8 mouse cellular contexts compared by ENCODE assay signal in genomic region chr7:139086195-139087158, GRCm38 (mm10). TPM values are rescaled to one million over a fixed set of nuclear protein-coding genes. Genes with fewer than 3 reads are reported as not detected.
DNase-seq lines count a peak whose midpoint lies in the region; ATAC-seq and TF ChIP-seq lines count a peak whose summit lies in the region.

No protein-coding gene starts in this region.

- 3% methylated on average over 61 of the region's 61 CpGs for WGBS in lung, embryonic 14.5 days
- WGBS in heart, embryonic 13.5 days: 3% methylated on average over 61 of the region's 61 CpGs
- WGBS in limb, embryonic 14.5 days: 3% methylated on average over 49 of the region's 61 CpGs
- WGBS in small intestine, adult 2 months: 7% methylated on average over 61 of the region's 61 CpGs

- H3K4me1 ChIP-seq in lung, embryonic 14.5 days (ENCODE audit: insufficient read depth): no peaks in the 10 kb centered on the region; the same call in 1 of the 2 replicates
- peaks cover 14% of the 10 kb centered on the region for H3K4me1 ChIP-seq in heart, embryonic 13.5 days
- peaks cover 15% of the 10 kb centered on the region for H3K4me1 ChIP-seq in limb, embryonic 14.5 days (ENCODE audit: control insufficient read depth, insufficient read depth, low read length)
- peaks cover 4% of the 10 kb centered on the region; the same call in 1 of the 2 replicates for H3K4me1 ChIP-seq in small intestine, adult 2 months (ENCODE audit: control insufficient read depth, insufficient read depth, insufficient read length, low read length)

- no peak for TF ChIP-seq CTCF in lung, embryonic 14.5 days (IDR thresholded peaks at IDR 0.05; ENCODE audit: low read depth)
- TF ChIP-seq CTCF in small intestine, adult 2 months (IDR thresholded peaks at IDR 0.05; ENCODE audit: extremely low read depth, insufficient read length, insufficient replicate concordance, low read depth, low read length): no peak

- H3K9me3 ChIP-seq in lung, embryonic 14.5 days (ENCODE audit: low read depth, low read length): no peaks in the 10 kb centered on the region
- no peaks in the 10 kb centered on the region for H3K9me3 ChIP-seq in heart, embryonic 13.5 days
- no peaks in the 10 kb centered on the region for H3K9me3 ChIP-seq in limb, embryonic 14.5 days (ENCODE audit: control insufficient read depth, low read length)

- ATAC-seq in lung, embryonic 14.5 days (ENCODE audit: insufficient read depth): peak; percentile 76
- ATAC-seq in heart, embryonic 13.5 days (ENCODE audit: extremely low read depth, insufficient number of reproducible peaks, low FRiP score, low TSS enrichment): no peak
- ATAC-seq in limb, embryonic 14.5 days (ENCODE audit: low FRiP score, low read depth): peak; percentile 56

- peaks cover 23% of the 10 kb centered on the region for H3K27me3 ChIP-seq in lung, embryonic 14.5 days (ENCODE audit: insufficient read depth, low read length)
- peaks cover 91% of the 10 kb centered on the region for H3K27me3 ChIP-seq in heart, embryonic 13.5 days (replicated peaks)
- H3K27me3 ChIP-seq in limb, embryonic 14.5 days (ENCODE audit: control insufficient read depth, insufficient read depth, low read length): peaks cover 17% of the 10 kb centered on the region; the same call in 1 of the 2 replicates
- peaks cover 20% of the 10 kb centered on the region for H3K27me3 ChIP-seq in small intestine, adult 2 months (ENCODE audit: control insufficient read depth, insufficient read depth, low read length)

- H3K4me3 ChIP-seq in lung, embryonic 14.5 days (ENCODE audit: low read depth, low read length): peak overlapping the region; percentile 59
- peak overlapping the region; percentile 60 for H3K4me3 ChIP-seq in heart, embryonic 13.5 days
- peak overlapping the region; percentile 57 for H3K4me3 ChIP-seq in limb, embryonic 14.5 days (replicated peaks; ENCODE audit: low read length)
- peak overlapping the region; percentile 55 for H3K4me3 ChIP-seq in small intestine, adult 2 months (ENCODE audit: low read depth, low read length)

- no peak overlapping the region for H3K27ac ChIP-seq in lung, embryonic 14.5 days (ENCODE audit: low read depth)
- no peak overlapping the region; the same call in 1 of the 2 replicates for H3K27ac ChIP-seq in heart, embryonic 13.5 days (replicated peaks)
- H3K27ac ChIP-seq in limb, embryonic 14.5 days (replicated peaks; ENCODE audit: low read depth, low read length): no peak overlapping the region
- no peak overlapping the region for H3K27ac ChIP-seq in small intestine, adult 2 months (ENCODE audit: insufficient read depth, low read depth, low read length)

- peak overlapping the region; percentile 57 for H3K9ac ChIP-seq in lung, embryonic 14.5 days
- H3K9ac ChIP-seq in heart, embryonic 13.5 days: peak overlapping the region; percentile 73
- H3K9ac ChIP-seq in limb, embryonic 14.5 days (ENCODE audit: low read depth, low read length, severe bottlenecking): peak overlapping the region; percentile 77

- no peaks in the 10 kb centered on the region for H3K36me3 ChIP-seq in lung, embryonic 14.5 days (ENCODE audit: insufficient read depth)
- no peaks in the 10 kb centered on the region for H3K36me3 ChIP-seq in heart, embryonic 13.5 days
- H3K36me3 ChIP-seq in limb, embryonic 14.5 days (ENCODE audit: control insufficient read depth, insufficient read depth, low read length): no peaks in the 10 kb centered on the region; the same call in 1 of the 2 replicates
- H3K36me3 ChIP-seq in small intestine, adult 2 months (ENCODE audit: control insufficient read depth, insufficient read depth, low read length): no peaks in the 10 kb centered on the region

- peak; percentile 69 for DNase-seq in lung, embryonic 14.5 days
- no peak for DNase-seq in lung, postnatal 25 days (ENCODE audit: low spot score)
- DNase-seq in embryo, embryonic 11 days: peak; percentile 75
- no peak for DNase-seq in limb, embryonic 14.5 days (ENCODE audit: low spot score)
- DNase-seq in spleen, adult 18-20 months: no peak
- no peak for DNase-seq in layer of hippocampus, adult 9-11 months

- no peak for TF ChIP-seq POLR2A in limb, embryonic 14.5 days (IDR thresholded peaks at IDR 0.05; ENCODE audit: borderline replicate concordance, extremely low read depth, insufficient read depth, insufficient read length)
- no peak for TF ChIP-seq POLR2A in small intestine, adult 2 months (IDR thresholded peaks at IDR 0.05; ENCODE audit: low read depth, low read length)

- H3K4me2 ChIP-seq in lung, embryonic 14.5 days: peak overlapping the region; percentile 89
- H3K4me2 ChIP-seq in heart, embryonic 13.5 days: peak overlapping the region; percentile 86
- H3K4me2 ChIP-seq in limb, embryonic 14.5 days (replicated peaks; ENCODE audit: low read depth, low read length, severe bottlenecking): peak overlapping the region; percentile 64

RNA-seq across cellular contexts. Expression of gene Dpysl4, which starts 0.7 kb away (rescaled TPM):
- 10.2 and 10.7 TPM in 2 replicates for polyA plus RNA-seq in lung, embryonic 14.5 days (2014; fragmentation: Nextera tagmentation; extraction: Ambion mirVana)
- 3.2 and 3.5 TPM in 2 replicates for polyA plus RNA-seq in heart, embryonic 13.5 days (2015; fragmentation: Nextera tagmentation; extraction: Ambion mirVana)
- polyA plus RNA-seq in limb, embryonic 14.5 days (2012; rRNA removed): 26.4 and 30.5 TPM in 2 replicates
- 19.3 and 21.6 TPM in 2 replicates for polyA plus RNA-seq in limb, embryonic 14.5 days (2014; fragmentation: Nextera tagmentation; extraction: Ambion mirVana)
- polyA plus RNA-seq in small intestine, adult 2 months (2012; rRNA removed): 0.58 and 0.65 TPM in 2 replicates

Comparison
In these comparisons a context has a peak if more than half of its experiments do, and no peak if none do; other contexts are left out.
1. DNase-seq: peak in lung, embryonic 14.5 days (single experiment) and embryo, embryonic 11 days (single experiment); none in lung, postnatal 25 days (single experiment), limb, embryonic 14.5 days (single experiment), spleen, adult 18-20 months (0 of 2) and layer of hippocampus, adult 9-11 months (single experiment).
2. Peak in every context shown above with its lines, with median percentiles within 50 percentile points of each other: H3K4me2 ChIP-seq, H3K4me3 ChIP-seq and H3K9ac ChIP-seq.